Mouse (Mus musculus) kidney, adult 11 months (tissue): ENCODE results near the gene Lrrn4.

ENCODE experiments used
- DNase-seq: peaks from one replicate; pipeline ENCODE4 v3.0.0; 2022

Gene Lrrn4

DNA sequence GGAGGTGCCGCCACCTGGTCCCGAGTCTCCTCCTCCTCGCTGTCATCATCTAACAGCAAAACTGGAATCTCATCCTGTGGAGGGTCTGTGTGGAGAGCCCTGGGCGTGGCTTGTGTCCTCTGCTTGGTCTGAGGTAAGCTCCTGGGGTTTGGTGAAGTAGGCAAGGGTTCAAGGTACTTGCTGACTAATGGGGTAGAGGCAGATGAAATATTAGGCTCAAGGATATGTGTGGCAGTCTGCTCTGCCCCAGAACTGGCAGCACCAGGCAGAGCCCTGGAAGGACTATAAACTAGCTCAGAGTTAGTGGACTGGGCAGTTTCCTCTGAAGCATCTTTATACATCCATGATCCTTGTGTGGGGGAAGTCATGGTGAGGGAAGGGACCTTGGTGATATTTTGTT is 10.4 kb downstream of the Lrrn4 start:
- no peak for DNase-seq

- no peak for DNase-seq
These were observed 11.0 kb downstream of the Lrrn4 start for GRCm38 (mm10) chr2:132869682-132870081.

DNA sequence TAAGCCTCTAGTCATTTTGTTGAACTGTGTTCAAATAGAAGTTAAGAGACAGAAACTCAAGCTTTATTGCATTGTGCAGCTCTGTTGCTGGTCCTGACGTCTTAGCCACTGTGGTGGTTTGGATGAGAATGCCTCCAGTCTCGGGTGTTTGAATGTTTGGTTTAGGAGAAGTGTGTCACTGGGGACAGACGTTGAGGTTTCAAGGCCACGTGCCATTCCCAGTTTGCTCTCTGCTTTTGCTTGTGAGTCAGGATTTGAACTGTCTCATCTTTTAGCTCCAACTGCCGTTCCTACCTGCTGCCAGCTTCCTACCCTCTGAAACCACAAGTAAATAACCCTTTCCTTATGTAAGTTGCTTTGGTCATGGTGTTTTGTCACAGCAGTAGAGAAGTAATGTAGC is 13.2 kb downstream of the Lrrn4 start:
- no peak for DNase-seq

DNA sequence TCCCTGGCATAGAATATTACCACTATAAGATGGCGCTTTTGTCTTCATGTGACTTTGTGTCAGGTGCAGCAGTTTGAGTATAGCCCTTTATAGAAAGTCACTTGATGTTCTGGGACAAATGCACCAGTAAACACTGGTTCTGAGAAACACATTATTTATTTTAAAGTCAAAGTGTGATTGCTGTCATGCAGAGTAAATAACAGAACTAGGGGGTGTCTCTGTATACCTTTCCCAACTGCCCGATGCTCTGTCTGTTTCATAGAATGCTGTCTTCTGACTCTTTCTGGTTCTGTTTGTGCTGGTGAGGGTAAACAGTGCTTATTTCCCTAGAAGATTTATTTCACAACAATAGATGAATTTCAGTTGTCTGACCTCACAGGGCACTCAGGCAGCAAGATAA is 17.4 kb downstream of the Lrrn4 start:
- no peak for DNase-seq

GRCm38 (mm10) chr2:132861456-132861855 is 19.2 kb downstream of the Lrrn4 start:
- no peak for DNase-seq

DNA sequence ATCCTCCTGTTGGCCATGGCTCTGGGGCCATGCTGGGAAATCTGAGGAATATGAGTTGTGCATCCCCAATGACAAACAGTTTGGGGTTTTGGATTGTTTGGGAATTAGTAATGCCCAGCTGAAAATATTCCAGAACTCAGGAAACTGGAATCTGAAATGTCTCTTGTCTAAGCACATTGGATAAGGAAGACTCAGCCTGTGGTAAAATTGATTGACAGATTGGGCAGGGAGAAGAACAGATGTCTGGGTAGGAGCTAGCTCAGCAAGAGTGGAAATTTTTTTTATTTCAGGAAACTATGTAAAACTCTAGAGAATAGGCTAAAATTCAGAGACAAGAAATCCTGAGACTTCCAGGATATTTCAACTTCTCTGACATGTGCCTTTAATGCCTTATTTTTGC is 20.3 kb downstream of the Lrrn4 start:
- no peak for DNase-seq

- DNase-seq, result no peak
These were observed 24.4 kb downstream of the Lrrn4 start for GRCm38 (mm10) chr2:132856333-132856732.

DNA sequence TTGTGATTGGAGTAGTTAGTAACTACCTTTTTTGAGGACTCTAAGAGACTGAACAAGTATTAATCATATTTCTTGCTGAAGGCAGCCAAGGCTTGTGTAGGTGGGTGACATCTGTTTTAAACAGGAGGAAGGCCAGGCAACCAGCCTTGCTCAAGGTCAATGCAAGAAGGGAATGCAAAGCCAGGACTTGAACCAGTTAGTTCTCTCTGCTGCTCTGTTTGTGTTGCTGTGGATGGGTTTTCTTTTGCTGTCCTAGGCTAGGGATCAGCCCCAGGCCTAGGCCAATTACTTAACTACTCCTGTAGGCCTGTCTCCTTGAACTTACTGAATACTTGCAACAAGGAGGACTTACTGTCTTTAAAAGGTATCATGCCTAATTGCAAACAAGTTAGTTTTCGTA is 27.6 kb downstream of the Lrrn4 start:
- DNase-seq, result no peak

- DNase-seq, result no peak
These were observed 31.6 kb downstream of the Lrrn4 start for GRCm38 (mm10) chr2:132849141-132849540.

DNA sequence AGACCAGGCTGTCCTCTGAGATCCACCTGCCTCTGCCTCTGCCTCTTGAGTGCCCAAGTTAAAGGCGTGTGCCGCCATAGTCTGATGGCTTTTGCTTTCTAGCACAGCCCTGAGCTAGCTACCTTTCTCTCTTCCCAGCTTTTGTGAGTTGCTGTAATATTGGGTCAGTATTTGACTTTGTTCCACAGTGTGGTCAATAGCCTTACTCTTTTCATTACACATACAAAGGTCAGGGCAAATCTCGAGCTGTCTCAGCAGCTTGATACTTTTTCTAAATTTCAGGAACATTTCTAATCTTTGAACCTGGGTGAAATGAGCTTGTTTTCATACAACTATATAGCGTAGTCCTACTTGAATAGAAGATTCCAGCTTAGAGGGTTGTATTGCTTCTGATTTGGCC is 32.3 kb downstream of the Lrrn4 start:
- no peak for DNase-seq

GRCm38 (mm10) chr2:132847581-132847980 is 33.1 kb downstream of the Lrrn4 start:
- no peak for DNase-seq

- DNase-seq, result peak; percentile 95
These were observed 34.0 kb downstream of the Lrrn4 start, which contains the start of gene Crls1 for GRCm38 (mm10) chr2:132846407-132847358. TSS of gene Crls1 (plus strand) at chr2:132846666.

- no peak for DNase-seq
These were observed 39.6 kb downstream of the Lrrn4 start for GRCm38 (mm10) chr2:132841071-132841470.
